Mouse (Mus musculus): ENCODE measurements at regions not wholly inside any gene's neighbourhood (a gene's known extent, or its start where the extent isn't known, plus 50 kb on each side); places are given as distances from the start of the nearest gene placed in this dataset.

GRCm38 (mm10) chr16:88412287-88412686 lies 94.5 kb downstream of the Cldn17 start:
- no peak for DNase-seq (ENCODE audit: low read depth)

DNA sequence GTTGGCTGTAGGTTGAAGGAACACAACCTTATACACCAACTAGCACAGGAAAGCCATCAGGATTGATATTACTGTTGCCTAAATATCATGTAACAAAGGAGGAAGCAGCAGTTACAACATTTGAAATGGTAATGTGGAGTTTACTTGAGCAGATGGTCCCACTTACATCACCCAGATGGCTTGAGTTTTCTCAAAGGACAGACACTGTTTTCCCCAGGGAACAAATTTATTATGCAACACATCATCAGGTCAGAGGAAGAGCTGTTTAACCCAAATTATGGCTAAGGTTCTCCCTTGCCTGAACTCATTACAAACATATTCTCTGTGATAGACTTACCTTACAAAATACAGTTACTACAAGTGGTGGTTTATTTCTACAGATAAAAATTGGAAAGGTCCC lies 98.6 kb downstream of the Cldn17 start:
- no peak for DNase-seq (ENCODE audit: low read depth)

DNA sequence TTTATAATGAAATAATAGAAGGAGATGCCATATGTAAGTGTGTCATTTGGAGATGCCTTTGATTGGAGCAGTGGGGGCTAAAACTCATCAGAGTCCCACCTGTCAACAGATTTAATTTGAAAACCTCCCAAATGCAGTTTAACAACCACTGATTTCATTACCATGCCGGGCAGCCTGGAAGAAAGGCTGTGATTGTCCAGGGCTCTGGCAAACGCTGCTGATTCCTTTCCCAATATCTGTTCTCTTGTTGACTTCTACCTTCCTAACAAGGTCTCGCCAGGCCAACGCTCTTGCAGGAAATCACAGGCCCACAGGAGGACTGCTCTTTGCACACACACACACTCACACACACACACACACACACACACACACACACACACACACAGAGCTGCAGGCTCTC lies 102.4 kb downstream of the Cldn17 start:
- no peak for DNase-seq (ENCODE audit: low read depth)

GRCm38 (mm10) chr16:88399881-88400280 lies 106.9 kb downstream of the Cldn17 start:
- DNase-seq (ENCODE audit: low read depth): no peak

GRCm38 (mm10) chr16:88392764-88393163 lies 102.7 kb upstream of the Grik1 start:
- no peak for DNase-seq (ENCODE audit: low read depth)

GRCm38 (mm10) chr16:88381605-88382279 lies 91.7 kb upstream of the Grik1 start:
- no peak for DNase-seq (ENCODE audit: low read depth)

GRCm38 (mm10) chr16:88375622-88376021 lies 85.6 kb upstream of the Grik1 start:
- DNase-seq (ENCODE audit: low read depth): no peak

- no peak for DNase-seq (ENCODE audit: low read depth)
Measured at GRCm38 (mm10) chr16:88374612-88375011, 84.5 kb upstream of the Grik1 start.

DNA sequence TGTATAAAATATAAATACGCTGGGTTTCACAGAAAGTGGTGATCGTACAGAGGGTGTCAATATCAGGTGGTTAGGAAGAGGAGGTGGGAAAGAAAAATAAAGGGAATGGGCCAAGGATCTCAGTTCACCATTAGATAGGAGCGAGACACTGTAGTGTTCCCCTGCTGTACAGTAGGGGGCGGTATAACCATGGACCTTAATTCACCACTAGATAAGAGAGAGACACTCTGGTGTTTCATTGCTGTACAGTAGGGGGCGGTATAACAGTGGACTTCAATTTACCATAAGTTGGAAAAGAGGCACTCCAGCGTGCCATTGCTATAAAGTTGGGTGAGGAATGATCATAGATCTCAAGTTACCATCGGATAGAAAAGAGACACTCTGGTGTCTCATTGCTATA lies 82.0 kb upstream of the Grik1 start:
- DNase-seq (ENCODE audit: low read depth): peak; percentile 5

DNA sequence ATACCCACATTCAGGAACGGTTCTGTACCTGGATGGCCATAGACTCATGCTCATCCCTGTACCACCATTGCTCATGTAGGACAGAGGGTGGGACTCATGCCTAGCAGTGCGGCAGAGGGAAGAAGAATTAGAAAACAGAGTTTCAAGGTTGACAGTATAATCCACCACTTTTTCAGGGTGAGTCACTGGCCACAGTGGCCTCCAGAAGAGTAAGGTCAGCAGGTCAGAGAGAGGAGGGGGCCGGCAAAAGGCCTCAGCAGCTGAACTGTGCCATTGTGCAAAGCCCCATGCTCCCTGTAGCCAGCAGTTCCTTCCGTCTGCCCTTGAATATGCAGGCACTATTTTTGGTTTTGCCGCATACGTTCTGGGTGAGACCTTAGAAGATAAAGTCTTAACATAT lies 78.1 kb upstream of the Grik1 start:
- no peak for DNase-seq (ENCODE audit: low read depth)

- DNase-seq (ENCODE audit: low read depth): no peak
Measured at GRCm38 (mm10) chr16:88367162-88367561, 77.1 kb upstream of the Grik1 start.

DNA sequence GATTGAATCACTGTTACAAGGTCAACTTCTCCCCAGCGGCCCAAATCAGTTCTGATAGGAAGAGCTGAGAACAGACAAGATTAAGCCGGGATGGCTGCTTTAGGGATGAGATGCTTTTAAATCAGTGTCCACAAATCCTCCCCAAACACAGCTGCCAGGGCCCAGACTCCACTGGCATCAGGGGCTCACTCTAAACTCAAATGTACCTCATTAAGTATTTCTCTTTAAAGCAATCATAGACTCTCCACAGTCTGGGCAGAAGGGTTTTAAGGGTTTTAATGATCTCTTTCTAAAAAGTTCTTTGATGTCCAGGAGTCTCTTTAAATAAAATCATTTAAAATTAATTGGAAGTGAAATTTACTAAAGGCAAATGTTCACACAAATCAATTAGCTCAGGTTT lies 70.0 kb upstream of the Grik1 start:
- no peak for DNase-seq (ENCODE audit: low read depth)
